Mouse (Mus musculus) megakaryocyte, embryonic 14.5 days (primary cell): ENCODE measurements at regions not wholly inside any gene's neighbourhood (a gene's known extent, or its start where the extent isn't known, plus 50 kb on each side); places are given as distances from the start of the nearest gene placed in this dataset.
"Not testable (repeated sequence)": the region's sequence is repeated elsewhere in the genome, so short reads cannot be mapped to it uniquely, and the experiment has no call there.

Experiments
- FLI1 ChIP-seq: IDR thresholded peaks from 2 replicates; pipeline ENCODE4 v1.6.1; 2012; ENCODE audit warnings: low read length, inconsistent platforms, mixed read lengths
- GATA1 ChIP-seq: IDR thresholded peaks from 3 replicates; pipeline ENCODE4 v1.6.1; 2012; ENCODE audit warnings: mixed read lengths, low read length, inconsistent platforms, borderline replicate concordance

GRCm38 (mm10) chr1:94469834-94470233 is 417.5 kb upstream of the Pdcd1 start:
- TF ChIP-seq GATA1, FLI1: not testable (repeated sequence)
